Mouse (Mus musculus) brain, embryonic 14.5 days (tissue): Measurements from ENCODE around the gene Ankrd27.

Source experiments
- CTCF ChIP-seq: fragments of 200-500 bp; IDR thresholded peaks from 2 replicates; pipeline ENCODE4 v1.5.1; 2012; ENCODE audit warnings: inconsistent platforms, mild to moderate bottlenecking, moderate library complexity, borderline replicate concordance; ENCODE audit not compliant: insufficient read depth, insufficient read length; ENCODE audit errors: extremely low read depth
- POLR2A ChIP-seq: fragments of 200-500 bp; IDR thresholded peaks from 2 replicates; pipeline ENCODE4 v1.6.1; 2012; ENCODE audit warnings: mild to moderate bottlenecking, inconsistent platforms, borderline replicate concordance; ENCODE audit not compliant: poor library complexity, insufficient read depth, insufficient read length, severe bottlenecking; ENCODE audit errors: extremely low read depth

- TF ChIP-seq POLR2A (no peak), CTCF (peak; percentile 95)
These were observed 100.7 kb downstream of the Ankrd27 start for GRCm38 (mm10) chr7:35686756-35687155.
